Mouse (Mus musculus) C2C12 (cell line): Measurements from ENCODE around the gene Med4.

ENCODE experiments used
- CEBPB ChIP-seq: IDR thresholded peaks from one replicate; pipeline ENCODE4 v1.6.1; 2011; ENCODE audit warnings: low read depth, mild to moderate bottlenecking, control low read depth, moderate library complexity
- CTCF ChIP-seq: IDR thresholded peaks from one replicate; pipeline ENCODE4 v1.5.1; 2011; ENCODE audit not compliant: control insufficient read depth, insufficient read depth, insufficient read length
- MAX ChIP-seq: IDR thresholded peaks from one replicate; pipeline ENCODE4 v1.6.1; 2011; ENCODE audit warnings: mild to moderate bottlenecking, control low read depth
- MYOD1 ChIP-seq: IDR thresholded peaks from one replicate; pipeline ENCODE4 v1.6.1; 2011; ENCODE audit warnings: low read depth; ENCODE audit not compliant: control insufficient read depth, insufficient read length
- MYOG ChIP-seq: IDR thresholded peaks from one replicate; pipeline ENCODE4 v1.6.1; 2011; ENCODE audit not compliant: control insufficient read depth, insufficient read length; ENCODE audit errors: extremely low read depth

DNA sequence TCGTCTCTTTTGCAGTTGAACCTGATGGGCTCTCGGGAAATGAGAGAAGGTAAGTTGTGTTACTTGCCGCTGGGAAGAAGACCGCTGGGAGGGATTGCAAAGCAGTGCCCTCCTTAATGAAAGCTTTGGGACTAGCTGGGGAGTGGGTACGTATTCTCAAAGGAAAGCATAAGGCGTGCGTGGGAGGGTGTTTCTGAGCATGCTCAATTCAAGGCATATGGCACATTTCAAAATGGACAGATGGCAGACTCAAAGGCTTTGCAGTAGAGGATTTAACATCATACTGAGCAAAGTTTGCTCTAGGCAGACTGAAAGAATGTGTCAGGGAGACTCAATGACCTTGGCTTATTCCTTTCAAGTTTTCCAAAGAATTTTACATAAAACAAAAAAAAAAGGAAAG, 40.3 kb upstream of the Med4 start:
- TF ChIP-seq CTCF (no peak), MYOD1 (no peak), MAX (no peak), MYOG (no peak), CEBPB (no peak)
